Mouse (Mus musculus) neural tube, embryonic 14.5 days (tissue): ENCODE measurements around the gene Pcsk6. TPM values are rescaled to one million over a fixed set of nuclear protein-coding genes. Genes with fewer than 3 reads are reported as not detected.

Experiments used
- ATAC-seq: fragments of 200-750 bp; cut with Nextera tagmentation; 2 replicates; pipeline ENCODE4 v1.8.0; 2017; ENCODE audit warnings: low read depth, mild to moderate bottlenecking, moderate TSS enrichment, moderate library complexity
- H3K27ac ChIP-seq: fragments of 300-500 bp; sonication (generic); 2 replicates; pipeline ENCODE4 v1.5.1; 2014; ENCODE audit warnings: low read depth, mild to moderate bottlenecking, control low read depth, low read length, moderate library complexity, mixed read lengths
- H3K27me3 ChIP-seq: fragments of 300-500 bp; sonication (generic); 2 replicates; pipeline ENCODE4 v1.6.1; 2014; ENCODE audit warnings: low read length; ENCODE audit not compliant: control insufficient read depth, insufficient read depth
- H3K36me3 ChIP-seq: fragments of 300-500 bp; sonication (generic); 2 replicates; pipeline ENCODE4 v1.6.1; 2014; ENCODE audit warnings: low read length, mixed read lengths; ENCODE audit not compliant: control insufficient read depth, insufficient read depth
- H3K4me1 ChIP-seq: fragments of 300-500 bp; sonication (generic); 2 replicates; pipeline ENCODE4 v1.6.1; 2014; ENCODE audit warnings: low read length; ENCODE audit not compliant: control insufficient read depth, insufficient read depth
- H3K4me2 ChIP-seq: fragments of 300-500 bp; sonication (generic); 2 replicates; pipeline ENCODE4 v1.6.1; 2014; ENCODE audit warnings: mild to moderate bottlenecking, low read depth, low read length, control low read depth
- H3K4me3 ChIP-seq: fragments of 300-500 bp; sonication (generic); 2 replicates; pipeline ENCODE4 v1.5.1; 2014; ENCODE audit warnings: low read depth, low read length, control low read depth, mixed read lengths
- H3K9ac ChIP-seq: fragments of 300-500 bp; sonication (generic); replicated peaks from 2 replicates; pipeline ENCODE4 v1.6.1; 2014; ENCODE audit warnings: low read depth, mild to moderate bottlenecking, control low read depth, low read length, mixed read lengths
- H3K9me3 ChIP-seq: fragments of 300-500 bp; sonication (generic); 2 replicates; pipeline ENCODE4 v1.6.1; 2016; ENCODE audit warnings: low read length; ENCODE audit not compliant: control insufficient read depth
- WGBS: fragments of 180-500 bp; shearing (Covaris S2); extraction: QIAGEN DNeasy Blood & Tissue Kit; methylation state at CpG from one replicate; pipeline ENCODE4 v1.1.7; 2014; 5-methylcytosine and 5-hydroxymethylcytosine counted together
- polyA plus RNA-seq: library from polyadenylated mRNA; unstranded; fragments of >200 nt; fragmentation: Nextera tagmentation; extraction: Ambion mirVana; gene quantifications from 2 replicates; pipeline ENCODE4 v1.2.1, GENCODE M21; 2014

Gene Pcsk6
- polyA plus RNA-seq, 1 experiment from 2014 or later, result 2.6 TPM

DNA sequence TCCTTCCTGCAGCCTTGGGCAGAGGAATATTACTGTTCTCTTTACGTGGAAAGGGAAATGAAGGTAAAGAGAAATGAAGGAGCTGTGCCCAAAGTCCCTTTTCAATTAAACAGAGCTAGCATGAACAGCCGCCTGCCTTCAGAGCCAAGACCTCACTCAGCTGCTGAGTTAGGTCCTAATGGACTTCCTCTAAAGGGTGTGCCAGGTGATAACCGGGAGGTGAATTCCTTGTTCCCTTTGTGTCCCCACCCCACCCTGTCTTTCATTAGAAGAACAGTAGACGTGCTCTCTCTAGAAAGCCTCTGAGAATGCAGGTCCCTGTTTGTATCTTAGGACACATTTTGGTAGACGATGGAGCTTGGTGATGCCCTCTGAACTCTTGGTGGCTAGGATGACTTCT, 33.7 kb downstream of the Pcsk6 start:
- Histone ChIP-seq H3K9me3 (no peaks in the 10 kb centered on the region), H3K4me1 (no peaks in the 10 kb centered on the region), H3K27me3 (no peaks in the 10 kb centered on the region), H3K36me3 (no peaks in the 10 kb centered on the region), H3K4me2 (no peak overlapping the region), H3K9ac (no peak overlapping the region), H3K27ac (no peak overlapping the region), H3K4me3 (no peak overlapping the region)
- 72% methylated on average over 5 of the region's 5 CpGs for WGBS
- no peak for ATAC-seq

DNA sequence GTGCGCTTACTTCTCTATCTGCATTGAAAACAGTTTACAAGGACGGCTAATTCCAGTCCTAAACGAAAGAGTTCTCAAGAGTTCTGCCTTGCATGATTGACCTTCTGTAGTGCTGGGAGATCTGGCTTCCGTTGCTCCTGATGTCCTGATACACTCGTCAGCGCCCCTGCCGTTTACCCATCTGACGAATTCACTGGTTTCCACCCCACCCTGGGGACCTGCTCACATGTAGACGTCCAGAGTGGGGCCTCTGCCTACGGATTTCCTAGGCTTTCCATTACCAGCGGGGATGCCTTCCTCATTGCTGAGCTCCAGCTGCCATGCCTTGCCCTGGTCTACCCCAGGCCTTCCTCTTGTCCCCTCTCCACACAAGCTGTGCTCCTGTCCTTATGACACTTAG, 39.7 kb downstream of the Pcsk6 start:
- H3K27ac ChIP-seq, result no peak overlapping the region
- ATAC-seq, result no peak
- no peak overlapping the region for H3K9ac ChIP-seq
- H3K9me3 ChIP-seq, result no peaks in the 10 kb centered on the region
- no peak overlapping the region for H3K4me2 ChIP-seq
- no peak overlapping the region for H3K4me3 ChIP-seq
- WGBS, result 84% methylated on average over 11 of the region's 11 CpGs
- no peaks in the 10 kb centered on the region for H3K27me3 ChIP-seq
- H3K36me3 ChIP-seq, result no peaks in the 10 kb centered on the region
- peaks cover 7% of the 10 kb centered on the region; the same call in 1 of the 2 replicates for H3K4me1 ChIP-seq

DNA sequence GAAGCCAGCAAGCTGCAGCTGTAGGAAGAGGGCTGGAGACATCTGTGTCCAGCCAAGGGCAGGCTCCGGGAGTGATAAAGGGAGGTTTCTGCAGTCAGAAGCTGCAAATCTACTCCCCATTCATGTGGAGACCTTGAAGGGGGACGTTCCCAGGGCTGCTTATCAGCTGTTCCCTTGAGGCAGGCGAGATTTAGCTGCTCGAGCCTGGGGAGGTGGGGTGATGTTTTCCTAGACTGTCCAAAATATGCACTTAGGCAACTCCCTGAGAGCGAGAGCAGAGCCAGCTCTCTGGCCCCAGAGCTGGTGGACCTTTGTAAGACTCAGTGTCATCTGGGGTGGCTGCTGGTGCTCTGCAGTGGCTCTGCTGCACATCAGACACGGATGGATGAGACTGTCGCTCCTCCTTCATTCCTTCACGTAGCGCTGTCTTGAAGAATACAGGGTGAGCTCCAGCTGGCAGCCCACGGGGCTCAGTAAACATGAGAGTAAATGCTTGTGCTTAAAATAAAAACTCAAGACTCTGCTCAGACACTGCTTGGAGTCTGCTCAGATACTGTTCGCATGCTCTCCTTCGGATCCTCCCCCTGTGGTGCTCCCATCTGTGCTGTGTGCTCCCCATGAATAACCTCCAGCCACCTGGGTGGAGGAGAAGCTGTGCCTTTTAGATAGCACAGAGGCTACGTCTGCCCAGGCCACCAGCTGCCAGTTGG, 41.1 kb downstream of the Pcsk6 start:
- no peak overlapping the region for H3K4me2 ChIP-seq
- no peak overlapping the region for H3K9ac ChIP-seq
- H3K4me3 ChIP-seq, result no peak overlapping the region
- H3K27me3 ChIP-seq, result no peaks in the 10 kb centered on the region
- H3K9me3 ChIP-seq, result no peaks in the 10 kb centered on the region
- WGBS, result 46% methylated on average over 13 of the region's 13 CpGs
- no peaks in the 10 kb centered on the region for H3K36me3 ChIP-seq
- ATAC-seq, result peak; percentile 41; the same call in 1 of the 2 replicates
- H3K27ac ChIP-seq, result peak overlapping the region; percentile 8; the same call in 1 of the 2 replicates
- peaks cover 7% of the 10 kb centered on the region; the same call in 1 of the 2 replicates for H3K4me1 ChIP-seq

DNA sequence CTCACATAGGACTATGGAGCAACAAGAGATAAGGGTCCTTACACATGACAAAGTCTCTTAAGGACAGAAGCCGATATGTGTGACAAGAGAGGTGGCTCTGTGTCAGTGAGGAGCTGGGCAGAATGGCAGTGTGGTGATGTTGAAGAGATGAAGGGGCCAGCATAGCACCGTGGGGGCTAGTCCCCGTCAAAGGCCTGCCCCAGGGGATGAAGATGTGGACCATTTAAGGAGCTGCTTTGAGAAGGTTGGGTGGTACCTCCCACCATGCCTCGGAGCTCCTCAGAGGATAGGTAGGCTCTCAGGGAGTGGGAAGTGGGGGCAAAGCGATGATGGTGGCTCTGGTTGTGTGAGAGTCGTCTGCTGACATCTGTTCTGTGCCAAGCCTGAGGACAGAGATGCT, 41.9 kb downstream of the Pcsk6 start:
- Histone ChIP-seq H3K9ac (no peak overlapping the region), H3K4me1 (peaks cover 7% of the 10 kb centered on the region; the same call in 1 of the 2 replicates), H3K9me3 (no peaks in the 10 kb centered on the region), H3K27ac (no peak overlapping the region), H3K36me3 (no peaks in the 10 kb centered on the region), H3K27me3 (no peaks in the 10 kb centered on the region), H3K4me3 (no peak overlapping the region), H3K4me2 (no peak overlapping the region)
- 86% methylated on average over 6 of the region's 6 CpGs for WGBS
- ATAC-seq, result no peak

DNA sequence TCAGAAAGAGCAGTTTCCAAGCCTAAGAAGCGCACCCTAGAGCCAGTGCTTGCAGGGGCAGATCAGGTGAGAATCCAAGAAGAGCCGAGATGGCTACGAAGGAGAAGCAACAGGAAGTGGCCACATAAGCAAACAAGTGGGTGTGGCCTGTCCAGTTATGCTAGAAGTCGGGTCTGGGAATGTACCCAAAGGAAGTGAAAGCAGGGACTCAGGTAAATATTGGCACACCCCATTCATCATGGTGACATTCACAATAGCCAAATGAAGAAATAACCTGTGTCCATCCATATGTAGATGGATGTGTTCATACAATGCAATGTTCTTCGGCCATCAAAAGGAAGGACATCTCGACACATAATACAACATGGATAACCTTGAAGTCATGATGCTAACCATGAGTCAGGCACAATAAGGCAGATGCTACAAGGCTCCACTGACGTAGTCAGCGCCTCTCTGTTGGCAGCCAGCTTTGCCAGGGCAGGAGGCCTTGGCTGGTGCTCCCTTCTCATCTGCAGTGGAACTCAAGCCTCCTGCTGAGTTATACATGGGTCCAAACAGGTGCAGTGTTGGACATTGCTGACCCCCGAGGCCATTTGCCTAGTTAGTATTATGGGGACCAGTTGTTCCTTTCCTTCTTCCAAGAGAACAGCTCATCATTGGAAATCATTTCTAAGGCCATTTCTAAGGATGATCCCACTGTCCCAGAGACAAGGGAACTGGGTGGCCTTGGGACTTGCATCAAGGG, 45.2 kb downstream of the Pcsk6 start:
- H3K4me1 ChIP-seq, result peaks cover 7% of the 10 kb centered on the region; the same call in 1 of the 2 replicates
- no peaks in the 10 kb centered on the region for H3K9me3 ChIP-seq
- no peaks in the 10 kb centered on the region for H3K36me3 ChIP-seq
- H3K27me3 ChIP-seq, result no peaks in the 10 kb centered on the region
- ATAC-seq, result no peak
- no peak overlapping the region for H3K27ac ChIP-seq
- WGBS, result 91% methylated on average over 9 of the region's 9 CpGs
- no peak overlapping the region for H3K4me2 ChIP-seq
- H3K9ac ChIP-seq, result no peak overlapping the region
- H3K4me3 ChIP-seq, result no peak overlapping the region

DNA sequence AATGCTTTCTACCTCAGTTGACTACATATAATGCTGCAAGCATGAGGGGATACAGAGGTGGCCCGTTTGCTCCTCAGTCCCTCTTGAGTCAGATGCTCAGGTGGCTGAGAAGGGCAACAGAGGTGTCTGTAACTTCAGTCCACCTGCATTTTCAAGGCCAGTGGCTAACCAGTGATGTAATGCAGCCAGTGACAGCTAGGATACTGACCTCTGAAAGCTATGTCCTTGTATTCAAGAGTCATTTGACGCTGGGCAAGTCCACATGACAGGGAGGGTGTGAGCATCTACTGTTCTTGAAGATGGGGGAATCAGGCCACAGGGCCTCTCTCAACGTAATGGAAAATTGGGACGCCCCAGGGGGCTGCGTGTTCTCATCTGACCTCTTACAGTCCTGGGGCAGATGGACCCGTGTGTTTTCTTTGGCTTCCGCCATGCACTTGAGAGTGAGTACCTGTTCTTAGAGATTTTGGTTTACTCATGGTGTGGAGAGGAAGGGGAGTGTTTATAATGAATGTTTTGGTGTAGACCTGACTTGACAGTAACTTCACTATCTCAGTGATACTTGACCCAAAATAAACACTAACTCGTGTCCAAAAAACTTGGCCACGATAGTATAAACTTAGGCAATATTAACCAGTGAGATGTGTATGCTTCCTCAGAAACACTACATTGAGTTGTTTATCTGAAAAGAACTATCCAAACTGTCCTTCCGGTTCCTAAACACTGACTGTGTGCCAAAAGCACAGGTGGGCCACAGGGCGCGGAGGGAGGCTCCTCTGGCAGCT, 48.0 kb downstream of the Pcsk6 start:
- no peak overlapping the region for H3K4me3 ChIP-seq

DNA sequence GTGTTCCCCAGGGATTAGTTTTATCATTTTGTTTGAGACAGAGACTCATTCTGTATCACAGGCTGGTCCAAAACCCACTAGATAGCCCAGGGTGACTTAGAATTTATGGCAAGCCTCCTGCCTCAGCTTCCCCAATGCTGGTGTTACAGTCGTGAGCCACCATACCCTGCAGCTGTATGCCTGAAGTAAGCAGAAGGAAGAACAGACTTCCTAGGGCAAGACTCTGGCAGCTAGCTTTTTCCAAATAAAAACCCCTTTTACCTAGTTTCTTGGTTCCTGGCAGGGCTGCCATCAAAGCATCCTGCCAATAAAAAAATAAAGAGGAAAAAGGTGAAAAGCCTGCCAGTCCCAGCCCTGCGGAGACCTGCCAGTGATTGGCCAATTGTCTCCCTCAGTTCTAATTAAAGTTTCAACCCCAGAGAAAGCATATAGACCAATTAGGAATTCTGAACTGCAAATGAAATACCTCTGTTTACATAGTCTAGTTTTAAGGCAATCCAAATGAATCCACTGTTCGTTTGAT, 51.6 kb downstream of the Pcsk6 start:
- WGBS, result 68% methylated on average over 3 of the region's 3 CpGs
- no peak for ATAC-seq
- Histone ChIP-seq H3K27ac (no peak overlapping the region), H3K9me3 (no peaks in the 10 kb centered on the region), H3K4me1 (no peaks in the 10 kb centered on the region), H3K4me2 (no peak overlapping the region), H3K36me3 (no peaks in the 10 kb centered on the region), H3K27me3 (no peaks in the 10 kb centered on the region; the same call in 1 of the 2 replicates), H3K9ac (no peak overlapping the region), H3K4me3 (no peak overlapping the region)

More for the DNA sequence above, 48.0 kb downstream of the Pcsk6 start:
- Histone ChIP-seq H3K4me2 (no peak overlapping the region), H3K27me3 (no peaks in the 10 kb centered on the region), H3K9ac (no peak overlapping the region), H3K9me3 (no peaks in the 10 kb centered on the region), H3K36me3 (no peaks in the 10 kb centered on the region), H3K27ac (no peak overlapping the region), H3K4me1 (no peaks in the 10 kb centered on the region)
- WGBS, result 90% methylated on average over 12 of the region's 12 CpGs
- no peak for ATAC-seq

DNA sequence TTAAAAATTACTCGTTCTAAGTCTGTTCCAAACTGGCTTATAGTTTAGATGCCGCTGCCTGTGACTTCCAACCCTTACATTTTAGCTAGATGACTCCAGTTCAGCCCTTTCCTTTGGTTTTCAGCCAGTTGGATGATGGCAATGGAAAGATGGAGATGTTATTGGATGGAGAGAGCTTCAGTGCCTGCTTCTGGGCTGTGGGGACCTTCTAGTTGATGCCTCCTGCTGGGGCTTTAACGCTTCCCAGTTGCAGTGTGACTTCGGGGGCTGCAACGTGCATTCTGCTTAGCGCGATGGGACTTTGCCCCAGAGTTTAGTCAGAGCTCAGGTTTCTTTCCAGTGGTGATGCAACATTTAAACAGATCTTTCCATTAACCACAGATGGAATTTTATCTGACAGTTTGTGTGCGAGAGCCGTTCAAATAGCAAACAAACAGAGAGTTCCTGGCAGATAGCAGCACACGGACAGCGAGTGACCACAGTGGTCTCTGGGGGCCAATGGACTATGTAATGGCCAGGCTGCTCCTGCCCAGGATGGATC, 53.3 kb downstream of the Pcsk6 start:
- no peaks in the 10 kb centered on the region for H3K9me3 ChIP-seq
- no peak overlapping the region for H3K9ac ChIP-seq
- no peaks in the 10 kb centered on the region for H3K4me1 ChIP-seq
- 82% methylated on average over 11 of the region's 11 CpGs for WGBS
- no peak overlapping the region for H3K4me3 ChIP-seq
- ATAC-seq, result no peak
- no peaks in the 10 kb centered on the region; the same call in 1 of the 2 replicates for H3K27me3 ChIP-seq
- H3K4me2 ChIP-seq, result no peak overlapping the region
- no peaks in the 10 kb centered on the region for H3K36me3 ChIP-seq
- H3K27ac ChIP-seq, result no peak overlapping the region
